Mouse (Mus musculus): ENCODE measurements around the gene Dohh.

The Dohh gene

GRCm38 (mm10) chr10:81383802-81384604, at the start of gene Dohh, which contains the start of gene Gm48551:
Gene Dohh (plus strand): TSS chr10:81384428.
Gene Gm48551 (plus strand): TSS chr10:81384466.
- peak; percentile 97 to 98 for DNase-seq (ENCODE audit: low spot score in 2 of 2)

GRCm38 (mm10) chr10:81335393-81336340, 48.6 kb upstream of the Dohh start:
- peak in 1 of 2 experiments; percentile 14 for DNase-seq (ENCODE audit: low spot score in 2 of 2)

- no peak for DNase-seq (ENCODE audit: low spot score in 2 of 2)
Measured at GRCm38 (mm10) chr10:81336558-81336957, 47.7 kb upstream of the Dohh start.

GRCm38 (mm10) chr10:81340551-81341332, 43.5 kb upstream of the Dohh start:
- DNase-seq (ENCODE audit: low spot score in 2 of 2), result no peak

GRCm38 (mm10) chr10:81341333-81341949, 42.8 kb upstream of the Dohh start:
- peak in 1 of 2 experiments; percentile 41 for DNase-seq (ENCODE audit: low spot score in 2 of 2)

- no peak for DNase-seq (ENCODE audit: low spot score in 2 of 2)
Measured at GRCm38 (mm10) chr10:81342686-81343505, 41.3 kb upstream of the Dohh start, which contains the start of gene Gipc3. Gene Gipc3 (minus strand): TSS chr10:81343266.

GRCm38 (mm10) chr10:81344421-81345161, 39.6 kb upstream of the Dohh start:
- DNase-seq (ENCODE audit: low spot score in 2 of 2), result no peak

- no peak for DNase-seq (ENCODE audit: low spot score in 2 of 2)
Measured at GRCm38 (mm10) chr10:81345162-81345534, 39.1 kb upstream of the Dohh start.

GRCm38 (mm10) chr10:81346453-81347067, 37.7 kb upstream of the Dohh start:
- peak in 1 of 2 experiments; percentile 58 for DNase-seq (ENCODE audit: low spot score in 2 of 2)

GRCm38 (mm10) chr10:81349146-81349545, 35.1 kb upstream of the Dohh start:
- no peak for DNase-seq (ENCODE audit: low spot score in 2 of 2)

GRCm38 (mm10) chr10:81349961-81350350, 34.3 kb upstream of the Dohh start:
- peak in 1 of 2 experiments; percentile 53 for DNase-seq (ENCODE audit: low spot score in 2 of 2)

- DNase-seq (ENCODE audit: low spot score in 2 of 2), result peak; percentile 99 to 100
Measured at GRCm38 (mm10) chr10:81350351-81351063, 33.7 kb upstream of the Dohh start, which contains the start of gene Hmg20b. Gene Hmg20b (minus strand): TSS chr10:81350480.

- no peak for DNase-seq (ENCODE audit: low spot score in 2 of 2)
Measured at GRCm38 (mm10) chr10:81351678-81352291, 32.4 kb upstream of the Dohh start.

- DNase-seq (ENCODE audit: low spot score in 2 of 2), result no peak
Measured at GRCm38 (mm10) chr10:81354738-81355477, 29.3 kb upstream of the Dohh start.

GRCm38 (mm10) chr10:81355533-81355932, 28.7 kb upstream of the Dohh start:
- no peak for DNase-seq (ENCODE audit: low spot score in 2 of 2)

- no peak for DNase-seq (ENCODE audit: low spot score in 2 of 2)
Measured at GRCm38 (mm10) chr10:81356352-81356990, 27.8 kb upstream of the Dohh start.

Measured in frontal cortex, postnatal 10 days (tissue).